ENCODE assay signal across 26 mouse cellular contexts in the genomic region with DNA sequence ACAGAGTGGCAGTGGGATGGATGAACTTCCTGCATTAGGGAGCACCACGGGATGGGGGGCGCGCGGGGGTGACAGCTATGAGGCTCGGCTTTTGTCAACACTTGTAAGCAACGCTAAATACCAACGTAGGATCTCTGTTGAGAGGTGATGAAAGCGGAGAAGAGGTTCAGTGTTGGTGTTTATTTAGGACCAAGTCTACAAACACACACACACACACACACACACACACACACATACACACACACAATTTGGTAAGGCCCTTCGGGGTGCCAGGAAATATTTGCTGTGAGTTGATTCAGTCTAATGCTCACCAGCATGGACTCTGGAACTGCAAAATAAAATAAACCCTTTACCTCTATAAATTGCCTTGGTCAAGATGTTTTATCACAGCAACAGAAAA.
"Had no signal": no experiment of that assay in that cellular context is flagged by ENCODE, and none has a peak within 500 bp of the region (broad histone marks: within the 10 kb centered on the region; RNA-seq: fewer than 3 reads in every experiment).

No protein-coding gene starts in this region.

- H3K4me3 ChIP-seq: embryonic facial prominence, embryonic 10.5 days; embryonic facial prominence, embryonic 12.5 days; embryonic facial prominence, embryonic 13.5 days; embryonic facial prominence, embryonic 15.5 days; erythroblast, embryonic 14.5 days; forebrain, embryonic 10.5 days; forebrain, embryonic 12.5 days; forebrain, embryonic 13.5 days; forebrain, embryonic 15.5 days; gastrocnemius, adult 2 months had no signal

- H3K9ac ChIP-seq: embryonic facial prominence, embryonic 12.5 days; embryonic facial prominence, embryonic 13.5 days; embryonic facial prominence, embryonic 15.5 days; forebrain, embryonic 12.5 days; forebrain, embryonic 13.5 days; forebrain, embryonic 15.5 days; forebrain, postnatal 0 days had no signal

- H3K36me3 ChIP-seq: embryonic facial prominence, embryonic 10.5 days; embryonic facial prominence, embryonic 12.5 days; embryonic facial prominence, embryonic 13.5 days; embryonic facial prominence, embryonic 15.5 days; forebrain, embryonic 10.5 days; forebrain, embryonic 12.5 days; forebrain, embryonic 15.5 days had no signal

- DNase-seq: cerebellum, adult 18-20 months; cerebellum, adult 2 months; cerebellum, adult 8-10 months; cerebellum, adult 9-10 months; cerebellum, adult 9-11 months; cerebellum, postnatal 10 days; cerebellum, postnatal 14 days; cerebellum, postnatal 25 days; cerebellum, postnatal 36 days; embryo, embryonic 11 days; forebrain, postnatal 0 days; gastrocnemius, adult 2 months; gastrocnemius, postnatal 10 days; gastrocnemius, postnatal 25 days; gastrocnemius, postnatal 36 days had no signal

- H3K9me3 ChIP-seq: embryonic facial prominence, embryonic 10.5 days; embryonic facial prominence, embryonic 12.5 days; embryonic facial prominence, embryonic 13.5 days; embryonic facial prominence, embryonic 15.5 days; forebrain, embryonic 10.5 days; forebrain, embryonic 12.5 days; forebrain, embryonic 13.5 days; forebrain, embryonic 15.5 days had no signal

- H3K4me2 ChIP-seq: embryonic facial prominence, embryonic 12.5 days; embryonic facial prominence, embryonic 13.5 days; embryonic facial prominence, embryonic 15.5 days; forebrain, embryonic 12.5 days; forebrain, embryonic 13.5 days; forebrain, embryonic 15.5 days had no signal

- ATAC-seq: forebrain, embryonic 13.5 days; forebrain, embryonic 14.5 days; forebrain, embryonic 15.5 days; forebrain, embryonic 16.5 days; forebrain, postnatal 0 days had no signal

- H3K27ac ChIP-seq: embryonic facial prominence, embryonic 10.5 days; embryonic facial prominence, embryonic 12.5 days; embryonic facial prominence, embryonic 13.5 days; embryonic facial prominence, embryonic 15.5 days; forebrain, embryonic 10.5 days; forebrain, embryonic 12.5 days; forebrain, embryonic 13.5 days; forebrain, embryonic 15.5 days; gastrocnemius, adult 2 months had no signal

- H3K4me1 ChIP-seq: forebrain, embryonic 13.5 days; forebrain, embryonic 15.5 days had no signal

- H3K27me3 ChIP-seq: embryonic facial prominence, embryonic 12.5 days; embryonic facial prominence, embryonic 13.5 days; embryonic facial prominence, embryonic 15.5 days; forebrain, embryonic 12.5 days; forebrain, embryonic 13.5 days; forebrain, embryonic 15.5 days had no signal
